Mouse (Mus musculus) adrenal gland, postnatal 4 days (tissue): ENCODE results near the gene Slc18a3. TPM values are rescaled to one million over a fixed set of nuclear protein-coding genes. Genes with fewer than 3 reads are reported as not detected.

ENCODE experiments used
- DNase-seq, 2 experiments: peaks; one replicate each; pipeline ENCODE4 v3.0.0; 2021 to 2022; ENCODE audit warnings: low spot score in 2 of 2, mixed read lengths in 2 of 2
- long read RNA-seq, 2 experiments: library from polyadenylated mRNA; stranded (forward); transcript quantifications; one replicate each; pipeline ENCODE4 v2.0.0; 2021
- total RNA-seq, 2 experiments: library from RNA; stranded (reverse); gene quantifications; 2 replicates each; pipeline ENCODE4 v1.2.3; 2021

The Slc18a3 gene
- total RNA-seq: under 1 TPM; 0.34 to 0.36 TPM
- long read RNA-seq, experiment 1, partial matches to known transcripts: 0 of 1 reads
- long read RNA-seq, experiment 1, other reads (novel, unspliced or antisense): 0 of 1 reads
- long read RNA-seq, experiment 2, partial matches to known transcripts: 0 of 1 reads
- long read RNA-seq, experiment 2, other reads (novel, unspliced or antisense): 0 of 1 reads

DNA sequence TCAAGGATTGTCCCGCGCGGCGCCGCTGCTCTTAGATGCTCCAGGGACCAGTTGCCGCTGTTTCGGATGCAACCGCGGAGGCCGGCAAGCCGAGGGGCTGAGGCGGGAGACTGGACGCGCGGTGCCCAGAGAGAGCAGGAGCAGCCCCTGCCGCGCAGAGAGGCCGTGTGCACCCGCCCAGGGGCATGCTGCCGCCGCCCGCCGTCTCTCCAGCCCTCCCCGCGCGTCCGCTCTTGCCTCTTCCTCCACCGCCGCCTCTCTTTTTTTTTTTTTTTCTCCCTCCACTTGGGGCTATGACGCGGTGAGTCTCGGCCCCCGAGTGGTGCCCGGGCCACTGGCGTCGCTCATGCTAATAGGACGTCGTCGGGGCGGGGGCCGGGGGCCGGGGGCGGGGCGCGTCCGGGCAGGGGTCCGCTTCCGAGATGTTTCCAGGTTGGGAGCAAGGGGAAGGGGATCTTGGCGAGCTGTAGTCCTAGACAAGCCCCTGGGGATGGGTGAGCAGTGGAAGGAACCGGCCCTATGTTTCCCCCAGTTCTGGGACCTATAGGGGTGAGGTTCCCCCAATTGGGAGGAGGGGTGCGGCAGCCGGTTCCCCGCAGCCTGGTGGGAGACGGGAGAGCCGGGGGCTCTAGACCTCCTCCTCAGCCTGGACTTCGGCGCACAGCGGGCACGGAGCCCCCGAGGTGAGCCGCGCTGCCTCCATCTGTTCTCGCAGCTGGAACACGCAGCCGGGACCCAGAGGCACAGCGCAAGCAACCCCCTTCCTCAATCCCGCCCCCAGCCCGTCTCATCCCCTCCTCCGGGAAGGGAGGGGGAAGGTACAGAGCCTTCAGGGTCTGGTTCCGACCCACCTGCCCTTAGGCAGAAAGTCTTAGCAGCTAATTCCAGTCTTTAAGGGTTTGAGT, at the start of gene Slc18a3:
Slc18a3 (minus strand) TSS at position 250 of the 905 bp plus-strand sequence.
- DNase-seq: no peak

DNA sequence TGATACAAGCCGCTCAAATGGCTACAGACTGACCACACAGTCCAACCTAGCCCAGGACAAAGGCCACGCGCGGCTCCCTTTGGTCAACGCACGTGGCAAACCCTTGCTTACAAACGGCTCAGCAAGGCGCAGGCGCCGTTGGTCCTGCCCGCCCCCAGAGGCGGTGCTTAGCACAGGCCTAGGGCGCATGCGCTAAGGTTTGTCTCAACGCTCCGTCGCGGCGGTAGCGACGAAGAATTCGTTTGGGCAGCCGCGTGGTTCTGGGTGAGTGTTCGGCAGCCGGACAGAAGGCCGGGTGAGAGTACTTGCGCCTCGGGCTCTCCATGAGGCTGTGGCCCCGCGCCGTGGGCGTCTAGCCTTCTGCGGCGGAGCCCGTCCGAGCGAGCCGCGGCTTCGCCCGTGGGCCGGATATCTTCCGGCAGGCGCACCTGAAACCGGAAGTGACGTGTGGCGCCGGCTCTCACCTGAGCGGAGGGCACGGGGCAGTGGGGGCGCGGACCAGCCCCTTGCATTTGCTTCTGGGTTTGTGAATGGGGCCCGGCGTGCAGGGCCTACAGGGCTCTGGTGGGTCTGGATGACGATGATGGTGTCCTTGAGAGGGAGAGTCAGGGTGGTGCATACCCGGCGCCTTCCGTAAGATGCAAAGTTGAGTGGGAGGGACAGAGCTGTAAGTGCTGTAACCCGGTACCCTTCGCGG, 48.8 kb upstream of the Slc18a3 start, which contains the start of gene Ercc6:
Ercc6 (plus strand) TSS at position 186 of the 697 bp plus-strand sequence.
- peak; percentile 83 to 91 for DNase-seq

DNA sequence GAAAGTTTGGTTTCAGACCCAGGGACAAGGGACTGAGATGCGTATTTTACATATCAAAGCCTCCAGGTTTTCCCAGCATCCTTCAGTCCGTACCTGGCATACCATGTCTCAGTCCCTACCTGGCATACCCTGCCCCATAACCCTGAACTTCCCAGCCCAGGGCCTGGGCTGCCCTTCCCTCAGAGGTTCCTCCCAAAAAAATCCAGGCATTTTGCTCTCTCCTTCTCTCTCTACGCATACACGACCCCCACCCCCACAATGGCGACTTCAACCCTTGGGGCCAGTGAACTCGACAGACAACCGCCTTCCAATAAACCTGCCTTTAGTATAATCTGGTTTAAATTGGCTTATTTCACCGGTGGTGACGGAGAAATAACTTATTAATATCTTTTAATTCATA, 48.3 kb upstream of the Slc18a3 start:
- no peak for DNase-seq

DNA sequence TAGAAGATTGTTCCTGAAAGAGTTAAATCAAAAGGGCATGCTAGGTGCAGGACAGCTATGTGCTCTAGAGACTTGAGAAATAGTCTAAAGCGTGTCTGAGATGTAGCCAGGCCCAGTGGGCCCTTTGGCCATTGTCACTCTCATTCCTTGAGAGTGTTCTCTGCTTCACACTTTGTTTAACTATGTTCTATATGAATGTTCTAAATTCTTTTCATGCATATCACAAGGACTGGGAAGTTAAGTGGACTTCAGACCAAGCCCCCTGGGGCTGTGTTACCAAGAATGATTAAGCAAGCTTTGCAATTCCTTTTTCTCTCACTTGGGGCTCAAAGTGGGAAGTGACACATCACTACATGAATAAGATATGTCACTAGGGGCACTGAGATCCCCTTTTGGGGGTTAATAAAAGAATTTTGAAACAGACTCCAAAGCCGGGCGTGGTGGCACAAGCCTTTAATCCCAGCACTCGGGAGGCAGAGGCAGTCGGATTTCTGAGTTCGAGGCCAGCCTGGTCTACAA, 44.9 kb upstream of the Slc18a3 start:
- DNase-seq: no peak

DNA sequence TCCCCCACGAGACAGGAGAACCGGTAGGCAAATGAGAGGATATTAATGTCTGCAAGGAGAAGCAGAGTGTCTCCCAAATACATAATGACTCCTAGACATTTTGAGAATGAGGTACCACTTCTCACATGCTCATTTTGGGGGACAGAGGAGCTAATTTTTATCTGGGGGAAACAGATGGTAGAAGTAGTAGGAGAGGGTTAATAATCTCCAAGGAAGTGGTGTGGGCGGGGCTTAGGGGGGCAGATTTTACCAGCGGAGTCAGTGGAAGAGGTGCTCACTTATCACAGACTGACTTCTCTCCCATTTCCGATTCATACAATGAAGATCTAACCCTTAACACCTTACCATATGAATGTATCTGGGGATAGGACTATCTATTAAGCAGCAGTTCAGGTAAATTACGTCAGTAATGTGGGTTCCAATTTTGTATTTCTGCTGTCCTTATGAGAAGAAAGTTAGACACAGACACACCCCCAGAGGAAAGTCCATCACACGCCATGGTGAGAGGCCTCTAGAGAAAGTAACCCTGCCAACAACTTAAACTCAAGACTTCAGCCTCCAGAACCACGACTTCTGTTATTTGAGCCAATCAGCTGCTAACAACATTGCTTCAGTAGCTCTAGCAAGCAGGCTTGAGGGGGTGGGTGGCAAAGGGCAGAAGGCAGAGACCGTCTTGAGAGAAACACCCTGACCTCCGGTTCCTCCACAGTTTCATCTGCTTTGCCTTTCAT, 43.6 kb upstream of the Slc18a3 start:
- DNase-seq: no peak

DNA sequence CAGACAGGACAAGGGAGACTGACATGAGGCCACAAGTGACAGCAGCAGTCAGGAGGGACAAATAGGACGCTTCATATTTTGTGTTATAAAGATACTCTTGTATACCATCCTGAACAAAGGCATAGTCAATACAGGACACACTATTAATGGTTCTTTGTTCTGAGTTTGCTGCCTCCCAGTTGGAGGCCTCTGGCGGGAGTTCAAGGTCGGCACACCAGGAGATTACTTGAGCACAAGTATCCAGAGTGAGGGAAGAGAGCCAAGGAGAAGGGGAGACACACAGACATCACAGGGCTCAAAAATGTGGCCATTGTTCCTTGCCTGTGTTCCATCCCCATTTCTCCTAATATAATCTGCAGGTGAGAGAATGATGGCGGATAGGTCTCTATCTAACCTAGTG, 42.6 kb upstream of the Slc18a3 start:
- no peak for DNase-seq

DNA sequence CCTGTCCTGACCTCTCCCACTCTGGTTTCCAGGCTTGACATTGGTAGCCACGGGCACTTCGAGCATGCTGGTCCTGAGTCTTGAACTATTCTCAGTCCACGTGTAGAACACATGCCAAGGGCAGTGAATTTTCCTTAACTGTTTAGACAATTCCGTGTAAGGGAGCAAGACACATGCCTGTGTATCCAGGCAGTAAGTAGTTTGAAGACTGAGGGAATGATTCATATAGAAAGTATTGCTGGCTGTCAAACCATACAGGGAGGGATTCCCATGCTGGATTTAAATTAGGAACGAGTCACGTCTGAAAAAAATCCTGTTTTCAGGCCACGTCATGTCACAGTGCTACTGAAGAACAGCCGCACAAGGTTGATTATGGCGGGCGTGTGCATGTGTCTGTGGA, 41.7 kb upstream of the Slc18a3 start:
- DNase-seq: no peak

DNA sequence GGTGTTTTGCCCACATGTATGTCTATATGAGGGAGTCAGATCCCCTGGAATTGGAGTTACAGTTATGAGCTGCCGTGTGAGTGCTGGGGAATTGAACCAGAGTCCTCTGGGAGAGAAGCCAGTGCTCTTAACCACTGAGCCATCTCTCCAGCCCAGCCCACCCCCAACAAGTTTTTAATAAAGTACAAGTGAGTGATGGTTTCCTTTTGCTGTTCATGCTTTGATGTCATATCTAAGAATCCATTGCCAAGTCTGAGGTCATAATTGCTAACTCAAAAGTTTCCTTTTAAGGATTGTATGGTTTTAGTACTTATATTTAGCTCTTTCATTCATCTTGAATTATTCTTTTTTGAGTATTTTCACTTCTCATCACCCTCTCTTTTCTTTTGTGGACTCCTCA, 39.2 kb upstream of the Slc18a3 start:
- no peak for DNase-seq

DNA sequence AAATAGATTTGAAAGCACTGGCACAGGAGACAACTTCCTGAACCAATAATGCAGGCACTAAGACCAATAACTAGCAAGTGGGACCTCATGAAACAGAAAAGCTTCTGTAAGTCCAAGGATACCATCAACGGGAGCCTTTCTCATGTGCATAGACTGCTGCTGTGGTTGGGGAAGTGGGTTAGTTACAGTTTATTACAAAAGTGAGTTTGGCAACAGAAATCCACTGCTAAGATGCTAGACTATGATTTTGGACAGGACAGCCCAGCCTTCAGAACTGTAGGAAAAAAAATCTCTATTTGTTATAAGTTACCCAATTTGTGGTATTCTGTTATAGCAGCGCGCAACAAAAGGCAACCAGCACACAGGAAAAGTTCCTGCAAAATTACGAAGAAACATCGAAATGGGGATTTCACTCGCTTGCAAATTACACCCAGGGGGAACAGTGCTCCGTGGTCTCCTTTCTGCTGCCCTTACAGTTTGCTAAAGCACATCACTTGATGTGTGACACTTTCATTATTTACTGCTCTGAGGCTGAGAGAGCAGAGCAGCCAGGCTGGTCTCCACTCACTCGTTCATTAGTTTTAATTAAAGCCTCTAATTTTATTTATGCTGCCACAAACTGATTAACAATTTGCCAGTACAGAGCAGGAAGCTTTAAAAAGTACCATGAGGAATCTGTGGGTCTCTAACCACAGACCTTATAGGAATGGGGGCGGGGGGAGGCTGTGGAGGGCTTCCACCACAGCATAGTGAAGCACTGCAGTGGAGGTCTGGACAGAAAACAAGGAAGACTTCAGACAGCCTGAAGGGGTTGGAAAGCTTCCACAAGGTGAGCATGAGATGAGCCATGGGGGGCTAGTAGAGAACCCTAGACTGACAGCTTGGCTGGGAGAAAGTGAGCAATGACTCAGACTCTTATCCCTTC, 38.4 kb upstream of the Slc18a3 start:
- no peak for DNase-seq

DNA sequence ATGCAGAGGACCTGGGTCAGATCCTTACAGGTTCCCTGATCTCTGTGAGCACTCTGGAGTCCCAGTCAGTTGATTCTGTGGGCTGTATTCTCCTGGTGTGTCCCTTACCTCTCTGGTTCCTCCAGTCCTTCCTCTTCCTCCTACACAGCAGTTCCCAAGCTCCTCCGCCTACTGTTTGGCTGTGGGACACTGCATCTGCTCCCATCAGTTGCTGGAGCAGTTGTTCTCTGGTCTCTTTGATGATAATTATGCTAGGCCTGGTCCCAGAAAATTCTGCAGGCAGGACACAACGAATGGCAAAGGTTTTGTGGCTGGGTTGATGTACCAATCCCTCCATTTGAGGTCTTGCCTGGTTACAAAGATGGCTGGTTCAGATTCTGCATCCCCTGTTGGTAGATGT, 36.7 kb upstream of the Slc18a3 start:
- no peak for DNase-seq

DNA sequence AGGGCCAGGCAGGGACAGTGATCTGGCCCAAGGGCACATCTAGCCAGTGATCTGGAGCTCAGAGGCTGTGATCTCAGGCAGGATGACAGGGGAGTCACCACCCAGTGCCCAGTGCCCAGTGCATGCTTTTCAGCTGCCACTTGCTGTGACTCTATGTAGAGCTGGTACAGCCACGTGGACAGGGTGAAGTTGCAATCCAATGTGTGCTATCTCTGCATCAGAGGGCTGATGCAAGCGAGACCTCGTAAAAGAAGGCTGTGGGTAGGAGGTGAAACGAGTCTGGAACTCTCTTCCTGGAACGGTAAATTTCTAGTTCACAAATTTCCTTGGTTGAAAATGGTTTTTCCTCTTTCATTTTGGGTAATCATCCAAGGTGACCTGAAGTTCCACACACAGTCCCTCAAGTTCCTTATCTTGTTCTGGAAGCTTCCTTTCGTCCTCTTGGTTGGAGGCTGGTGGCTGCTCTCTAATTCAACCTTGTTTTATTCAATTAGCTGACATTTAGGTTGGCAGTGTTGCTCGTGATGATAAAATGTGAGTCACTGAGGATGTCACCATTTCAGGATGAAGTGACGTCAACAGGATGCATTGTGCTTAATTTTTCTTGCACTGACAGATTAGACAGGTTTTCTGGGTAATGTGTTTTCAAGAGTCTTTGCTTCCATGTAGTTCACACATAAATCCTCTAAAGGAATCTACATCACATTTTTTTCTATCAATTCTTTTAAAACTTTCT, 31.6 kb upstream of the Slc18a3 start:
- DNase-seq: no peak

DNA sequence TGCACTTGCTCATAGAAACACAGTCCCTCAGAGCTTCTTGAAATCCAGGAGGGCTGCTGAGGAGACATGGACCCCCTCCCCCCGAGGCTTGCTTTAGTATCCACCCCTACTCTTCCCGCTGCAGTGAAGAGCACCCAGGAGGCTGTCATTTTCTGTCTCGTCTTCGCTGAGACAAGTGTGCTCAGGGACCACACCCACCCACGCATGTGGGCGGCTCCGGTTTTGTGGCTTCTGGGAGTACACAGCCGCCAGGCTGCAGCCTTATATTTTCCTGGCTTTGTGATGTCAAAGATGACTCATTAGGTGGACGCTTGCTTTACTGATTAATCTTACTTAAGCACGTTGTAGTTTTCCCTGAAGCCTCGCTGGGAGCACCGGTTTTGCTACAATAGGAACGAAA, 27.9 kb upstream of the Slc18a3 start:
- no peak for DNase-seq

DNA sequence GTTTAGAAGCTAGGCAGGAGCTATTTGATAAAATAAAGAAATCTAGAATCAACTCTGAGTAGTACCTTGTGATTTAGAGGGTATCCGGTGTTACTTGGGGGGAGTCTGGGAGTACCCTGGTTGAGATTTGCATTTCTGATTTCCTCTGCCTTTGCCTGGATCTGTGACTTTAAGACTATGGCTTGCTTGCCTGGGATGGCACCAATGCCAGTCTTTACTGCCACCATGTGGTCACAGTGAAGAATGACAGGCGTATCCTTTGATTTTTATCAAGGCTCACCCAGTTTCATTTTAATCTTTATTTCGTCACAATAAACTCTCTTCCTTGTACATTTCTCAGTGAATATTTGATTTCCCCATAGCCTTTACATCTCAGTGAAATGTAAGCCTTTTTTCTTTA, 17.4 kb upstream of the Slc18a3 start:
- DNase-seq: no peak

DNA sequence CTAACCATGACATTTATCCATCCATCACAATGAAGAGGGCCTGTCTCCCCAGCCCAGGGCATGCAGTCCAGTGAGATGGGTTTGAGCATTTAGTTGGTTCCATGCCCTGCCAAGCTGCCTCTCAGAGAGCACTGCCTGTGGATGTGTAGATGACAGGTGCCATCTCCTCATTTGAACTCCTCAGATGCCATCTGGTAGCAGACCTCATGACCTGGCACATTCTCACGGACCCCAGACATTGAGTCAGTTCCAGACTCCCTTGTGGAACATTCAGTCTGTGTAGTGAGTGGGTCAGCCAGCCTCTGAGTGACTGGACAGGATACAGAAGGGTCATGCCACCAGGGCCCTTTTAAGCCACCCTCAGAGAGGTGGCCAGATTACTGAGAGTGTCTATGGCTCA, 12.9 kb upstream of the Slc18a3 start:
- DNase-seq: no peak

DNA sequence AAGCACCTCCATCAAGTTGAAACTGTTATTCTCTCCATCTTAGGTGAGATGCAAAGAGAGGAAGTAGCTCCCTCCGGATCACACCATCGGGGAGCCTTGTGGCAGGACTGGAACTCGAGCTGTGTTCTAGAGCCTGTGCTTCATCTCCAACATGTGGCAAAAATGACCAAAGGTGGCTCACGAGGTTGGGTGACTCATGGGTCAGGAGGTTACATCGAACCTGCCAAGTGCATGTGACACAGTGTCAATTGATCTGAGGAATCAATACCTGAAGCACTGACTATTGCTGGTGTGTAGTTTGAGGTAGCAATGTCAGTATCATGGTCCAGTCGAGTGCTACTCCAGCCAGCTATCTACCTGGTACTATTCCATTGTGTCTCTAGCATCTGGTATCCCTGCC, 11.9 kb upstream of the Slc18a3 start:
- no peak for DNase-seq

DNA sequence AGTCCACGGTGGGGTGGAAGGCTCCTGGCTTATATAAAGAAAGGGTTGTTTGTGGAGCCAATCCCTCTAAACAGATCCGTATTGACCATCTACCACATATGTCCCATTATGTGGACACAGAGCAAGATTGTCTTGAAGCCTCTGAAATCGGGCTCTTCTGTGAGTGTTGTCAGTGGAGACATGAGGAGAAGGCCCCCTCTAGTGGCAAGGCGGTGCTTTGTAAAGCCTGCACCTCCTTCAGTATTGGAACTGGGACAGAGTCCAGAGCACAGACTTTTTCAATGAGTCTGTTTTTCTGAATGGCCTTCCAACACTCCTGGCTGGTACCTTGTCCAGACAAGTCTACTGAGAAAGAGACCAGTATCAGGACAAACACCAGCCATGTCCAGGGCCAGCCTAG, 8.3 kb upstream of the Slc18a3 start:
- peak in 1 of 2 experiments; percentile 13 for DNase-seq

DNA sequence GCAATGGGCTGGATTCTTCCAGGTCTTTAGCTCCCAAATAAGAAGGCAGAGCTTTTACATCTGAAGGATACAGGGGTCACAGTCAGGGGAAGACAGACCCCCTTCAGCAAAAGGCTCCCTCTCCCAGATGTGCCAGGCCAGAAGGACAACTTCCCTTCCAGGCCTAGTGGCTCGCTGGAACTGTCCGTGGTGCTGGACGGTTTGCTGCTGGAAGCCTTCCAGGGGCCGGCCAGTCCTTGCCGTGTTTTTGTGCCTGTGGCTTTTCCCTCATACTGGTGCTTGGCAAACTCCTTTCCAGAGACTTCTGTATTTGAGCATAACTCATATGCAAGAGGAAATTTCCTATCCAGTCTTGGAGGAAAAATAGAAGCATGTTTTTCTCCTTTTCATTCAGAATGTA, 3.0 kb upstream of the Slc18a3 start:
- DNase-seq: peak; percentile 50 to 60

DNA sequence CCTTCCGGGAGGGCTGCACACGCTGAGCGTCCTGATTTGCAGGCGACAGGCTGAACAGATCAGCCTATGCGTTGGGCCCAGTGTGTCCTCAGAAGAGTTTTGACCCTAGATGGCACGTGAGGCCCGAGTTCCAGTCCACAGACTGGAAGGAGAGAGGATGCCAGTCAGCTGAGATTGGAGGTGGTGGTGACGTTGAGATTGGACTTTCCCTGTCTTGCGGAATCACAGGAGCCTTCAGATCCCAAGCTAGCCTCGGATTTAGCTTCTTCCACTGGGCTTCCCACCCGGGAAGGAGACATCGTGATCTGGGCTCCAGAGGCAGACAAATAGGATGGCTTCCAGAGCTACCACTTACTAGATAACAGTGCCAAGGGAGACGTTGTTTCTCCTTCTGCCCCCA, 1.2 kb upstream of the Slc18a3 start, which contains the start of gene Chat:
Chat (minus strand) TSS at position 101 of the 400 bp plus-strand sequence.
- no peak for DNase-seq

DNA sequence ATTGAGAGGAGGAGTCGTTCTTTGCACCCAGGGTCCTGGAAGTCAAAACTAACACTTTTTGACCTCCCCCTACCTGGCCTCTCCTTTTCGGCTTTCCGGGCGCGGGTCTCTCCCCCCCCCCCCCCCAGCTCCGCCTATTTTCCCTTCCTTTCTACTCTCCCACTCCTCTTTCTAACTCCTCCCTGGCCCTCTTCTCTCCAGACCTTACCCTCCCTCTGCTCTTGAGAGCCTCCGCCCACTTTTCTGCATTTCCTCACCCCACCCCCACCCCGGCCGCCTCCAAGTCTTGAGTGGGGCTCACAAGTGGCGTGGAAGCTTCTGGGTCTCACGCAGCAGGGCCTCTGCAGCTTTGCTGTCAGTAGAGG, 838 bp upstream of the Slc18a3 start:
- no peak for DNase-seq
